Mouse (Mus musculus): ENCODE measurements around the gene Med15.

Gene Med15

GRCm38 (mm10) chr16:17732021-17732420 lies 670 bp downstream of the Med15 start:
- DNase-seq (ENCODE audit: low read depth), result no peak

DNA sequence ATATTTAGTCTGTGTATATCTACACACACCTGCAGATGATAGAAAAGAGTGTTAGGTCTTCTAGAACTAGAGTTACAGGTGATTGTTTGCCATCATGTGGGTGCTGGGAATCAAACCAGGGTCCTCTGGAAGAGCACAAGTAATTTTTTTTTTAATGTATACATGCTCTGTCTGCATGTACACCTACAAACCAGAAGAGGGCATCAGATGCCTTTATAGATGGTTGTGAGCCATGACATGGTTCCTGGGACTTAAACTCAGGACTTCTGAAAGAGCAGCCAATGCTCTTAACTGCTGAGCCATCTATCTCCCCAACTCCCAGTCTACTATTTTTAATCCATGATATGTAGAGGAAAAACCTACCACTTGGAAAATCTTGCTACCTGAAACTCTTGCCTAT lies 2.7 kb downstream of the Med15 start:
- peak; percentile 36 for DNase-seq (ENCODE audit: low read depth)

DNA sequence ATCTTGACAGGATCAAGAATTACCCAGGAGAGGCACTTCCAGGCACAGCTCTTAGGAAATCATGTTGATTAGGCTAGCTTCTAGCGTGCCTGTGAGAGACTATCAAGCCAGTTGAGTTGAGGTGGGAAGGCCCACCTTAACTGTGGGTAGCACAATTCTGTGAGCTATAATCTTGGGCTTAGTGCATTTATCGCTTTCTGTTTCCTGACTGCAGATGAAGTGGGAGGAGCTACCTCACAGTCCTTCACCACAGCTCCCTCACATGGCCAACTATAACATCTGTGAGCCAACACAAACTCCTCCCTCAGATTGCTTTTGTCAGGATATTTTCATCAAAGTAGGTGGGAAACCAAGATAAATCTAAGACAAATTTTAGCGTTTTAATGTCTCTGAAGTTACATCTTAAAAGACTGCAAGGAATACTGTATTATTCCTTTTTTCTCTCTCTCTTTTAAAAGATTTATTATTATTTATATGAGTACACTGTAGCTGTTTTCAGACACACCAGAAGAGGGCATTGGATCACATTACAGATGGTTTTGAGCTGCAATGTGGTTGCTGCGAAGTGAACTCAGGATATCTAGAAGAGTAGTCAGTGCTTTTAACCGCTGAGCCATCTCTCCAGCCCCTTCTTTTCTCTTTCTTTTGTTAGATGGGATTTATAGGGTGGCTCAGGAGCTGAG lies 5.4 kb downstream of the Med15 start:
- peak; percentile 88 for DNase-seq (ENCODE audit: low read depth)

DNA sequence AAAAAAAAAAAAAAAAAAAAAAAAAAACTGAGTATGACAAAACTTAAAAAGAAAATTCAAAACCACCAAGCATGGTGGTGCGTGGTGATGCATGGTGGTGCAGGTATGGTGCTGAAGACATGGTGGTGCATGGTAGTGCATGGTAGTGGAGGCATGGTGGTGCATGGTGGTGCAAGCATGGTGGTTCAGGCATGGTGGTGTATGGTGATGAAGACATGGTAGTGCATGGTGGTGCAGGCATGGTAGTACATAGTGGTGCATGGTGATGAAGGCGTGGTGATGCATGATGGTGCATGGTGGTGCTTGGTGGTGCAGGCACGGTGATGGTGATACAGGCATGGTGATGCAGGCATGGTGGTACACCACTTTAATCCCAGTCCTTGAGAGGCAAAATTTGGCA lies 8.2 kb downstream of the Med15 start:
- DNase-seq (ENCODE audit: low read depth), result peak; percentile 28

- no peak for DNase-seq (ENCODE audit: low read depth)
Observed at GRCm38 (mm10) chr16:17723325-17723626, 9.4 kb downstream of the Med15 start.

DNA sequence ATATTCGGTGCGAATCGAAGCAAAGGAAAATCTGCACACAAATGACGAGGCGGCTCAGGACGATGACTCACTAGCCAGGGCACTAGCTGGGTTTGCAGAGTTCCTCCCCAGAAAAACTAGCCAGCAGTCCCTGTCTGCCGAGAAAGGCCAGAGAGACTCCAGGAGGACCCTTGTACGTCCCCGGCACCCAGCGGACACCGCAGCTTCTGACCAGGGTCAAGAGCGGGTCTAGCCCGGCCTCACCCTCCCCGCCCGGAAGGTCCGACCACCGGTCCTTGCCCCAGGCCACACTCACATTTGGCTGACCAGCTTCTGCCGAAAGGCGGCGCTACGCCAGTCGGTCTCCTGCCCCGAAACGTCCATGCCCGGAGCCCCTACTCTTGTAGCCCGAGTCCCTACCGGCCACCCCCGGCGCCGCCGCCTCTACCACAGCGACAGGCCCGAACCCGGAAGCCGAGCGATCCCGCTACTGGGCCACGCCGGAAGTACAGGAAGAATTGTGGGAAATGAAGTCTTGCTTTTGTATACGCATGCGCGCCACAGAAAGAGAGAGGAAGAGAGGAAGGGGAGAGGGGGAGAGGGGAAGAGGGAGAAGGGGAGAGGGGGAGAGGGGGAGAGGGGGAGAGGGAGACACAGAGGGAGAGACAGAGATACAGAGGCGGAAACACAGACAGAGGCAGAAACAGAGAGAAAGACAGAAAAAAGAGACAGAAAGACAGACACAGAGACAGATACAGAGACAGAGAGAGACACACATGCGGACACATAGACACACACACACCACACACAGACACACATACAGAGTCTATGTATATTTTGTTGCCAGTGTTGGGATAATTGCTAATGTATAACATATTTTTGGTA lies 10.0 kb downstream of the Med15 start:
- DNase-seq (ENCODE audit: low read depth), result peak; percentile 93

DNA sequence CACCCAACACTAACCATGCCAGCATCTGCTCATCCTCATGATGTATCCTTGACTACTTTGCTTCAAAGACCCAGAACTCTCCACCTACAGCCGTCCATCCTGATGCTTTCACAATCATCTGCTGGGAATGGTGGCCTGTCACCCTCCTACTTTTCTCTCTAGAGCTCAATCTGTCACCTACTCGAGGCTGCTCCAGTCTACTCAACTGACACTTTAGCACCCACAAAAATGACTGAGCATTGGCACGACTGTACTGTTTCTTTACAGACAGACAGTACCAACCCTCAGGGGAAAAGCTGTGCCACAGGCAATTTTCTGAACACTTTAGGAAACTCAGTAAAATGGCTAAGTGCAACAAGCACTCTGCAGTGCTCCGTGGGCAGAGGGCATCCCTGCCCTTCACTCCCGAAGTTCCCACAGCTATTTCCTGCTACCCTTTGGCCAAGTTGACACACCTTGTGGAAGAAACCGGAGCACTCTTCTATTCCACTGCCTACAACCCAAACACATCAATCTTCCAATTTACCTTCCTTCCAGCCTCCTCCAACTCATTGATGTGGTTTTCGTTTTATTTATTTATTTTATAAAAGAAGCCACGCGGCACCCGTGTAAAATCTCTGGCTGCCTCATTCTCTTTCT lies 10.8 kb downstream of the Med15 start:
- DNase-seq (ENCODE audit: low read depth), result no peak

DNA sequence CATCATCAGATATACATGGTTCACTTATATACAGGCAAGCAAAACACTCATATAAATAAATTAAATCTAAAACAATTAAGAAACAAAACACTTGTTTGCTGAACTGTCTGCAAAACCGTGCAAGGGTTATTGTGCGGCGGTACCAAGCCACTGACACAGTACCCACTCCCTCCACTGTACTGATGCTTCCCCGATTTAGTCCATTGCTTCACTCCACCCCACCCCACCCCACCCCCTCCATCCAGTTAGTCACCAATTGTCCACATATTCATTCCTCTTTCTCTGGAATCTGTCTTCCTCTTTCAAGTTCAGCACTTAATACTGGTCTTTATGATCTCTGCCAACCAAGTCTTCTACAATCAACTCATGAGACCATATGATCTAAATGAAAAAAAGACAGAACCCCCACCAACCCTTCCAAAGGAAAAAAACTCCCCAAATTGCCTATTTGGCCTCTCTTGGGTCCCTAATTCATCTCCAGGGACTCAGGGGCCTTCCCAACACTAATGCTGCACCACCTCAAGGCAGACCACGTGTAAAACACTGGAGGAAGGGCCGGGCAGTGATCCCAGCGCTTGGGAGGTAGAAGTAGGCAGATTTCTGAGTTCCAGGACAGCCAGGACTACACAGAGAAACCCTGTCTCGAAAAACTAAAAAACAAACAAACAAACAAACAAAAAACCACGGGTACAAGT lies 11.4 kb downstream of the Med15 start:
- peak; percentile 18 for DNase-seq (ENCODE audit: low read depth)

- DNase-seq (ENCODE audit: low read depth), result no peak
Observed at GRCm38 (mm10) chr16:17717791-17718190, 14.9 kb downstream of the Med15 start.

- DNase-seq (ENCODE audit: low read depth), result no peak
Observed at GRCm38 (mm10) chr16:17707541-17707940, 25.1 kb downstream of the Med15 start.

DNA sequence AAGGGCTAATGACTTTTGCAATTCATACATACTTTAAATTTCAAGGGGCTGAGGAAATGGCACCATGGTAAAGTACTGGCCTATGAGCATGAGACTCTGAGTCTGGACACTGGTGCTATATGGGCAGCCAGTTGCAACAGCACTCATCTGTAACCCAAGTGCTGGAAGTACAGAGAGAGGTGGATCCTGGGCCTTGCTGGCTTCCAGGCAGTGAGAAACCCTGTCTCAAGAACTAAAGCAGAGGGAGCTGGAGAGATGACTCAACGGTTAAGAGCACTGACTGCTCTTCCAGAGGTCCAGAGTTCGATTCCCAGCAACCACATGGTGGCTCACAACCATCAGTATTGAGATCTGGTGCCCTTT lies 31.7 kb downstream of the Med15 start:
- no peak for DNase-seq (ENCODE audit: low read depth)

- DNase-seq (ENCODE audit: low read depth), result no peak
Observed at GRCm38 (mm10) chr16:17700386-17701042, 32.2 kb downstream of the Med15 start.

DNA sequence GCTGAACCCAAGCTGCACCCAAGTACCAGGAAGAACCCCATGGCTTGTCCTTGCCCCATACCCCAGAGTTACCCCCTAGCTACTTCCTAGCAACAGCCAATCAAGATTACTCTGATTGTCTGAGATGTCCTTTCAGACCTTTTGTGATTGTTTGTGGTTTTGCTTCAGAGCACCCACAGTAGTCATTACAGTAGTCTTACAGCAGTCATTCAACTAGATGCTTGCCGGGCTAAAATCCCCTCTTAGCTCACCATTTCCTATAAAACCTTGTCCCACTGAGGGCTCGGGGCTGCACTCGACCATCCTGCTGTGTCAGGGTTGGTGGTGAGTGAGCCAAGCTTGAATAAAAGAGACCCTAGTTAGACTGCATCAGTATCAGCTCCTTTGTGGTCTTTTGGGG lies 37.8 kb downstream of the Med15 start:
- peak; percentile 85 for DNase-seq (ENCODE audit: low read depth)

DNA sequence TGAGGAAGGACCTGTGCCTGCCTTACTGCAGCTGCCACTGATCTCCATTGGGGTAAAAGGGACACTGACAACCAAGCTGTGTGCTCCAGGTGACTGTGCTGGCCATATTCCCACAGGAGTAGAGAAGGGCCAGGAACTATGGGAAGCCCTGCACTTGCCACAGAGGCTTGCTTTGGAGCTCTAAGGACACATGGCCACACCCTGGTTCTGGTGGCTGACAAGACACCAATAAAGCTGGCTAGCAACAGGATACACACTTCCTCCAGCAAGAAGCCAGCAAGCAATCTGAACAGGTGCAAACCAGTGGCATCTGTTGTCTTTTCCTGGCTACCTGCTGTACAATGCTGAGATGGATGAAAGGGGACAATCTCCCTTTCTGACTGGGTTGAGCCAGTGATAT lies 62.8 kb downstream of the Med15 start:
- DNase-seq (ENCODE audit: low read depth), result no peak

DNA sequence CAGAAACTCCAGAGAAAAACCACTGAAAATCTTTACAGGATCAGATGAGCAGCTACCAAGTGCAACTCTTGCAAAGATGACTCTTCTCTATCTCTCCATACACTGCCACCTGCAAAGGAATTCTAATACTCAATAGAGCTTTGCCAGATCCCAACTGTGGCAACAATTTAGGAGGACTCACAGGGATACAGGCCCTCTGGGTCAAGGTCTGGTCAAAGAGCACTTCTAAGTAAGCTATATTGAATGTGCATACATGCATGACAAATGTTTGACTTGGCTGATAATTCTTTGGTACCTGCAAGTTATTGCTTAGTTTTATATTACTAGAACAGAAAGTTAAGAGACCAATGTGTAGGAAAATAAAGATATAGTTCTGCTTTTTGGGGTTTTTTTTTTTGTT lies 67.1 kb downstream of the Med15 start:
- DNase-seq (ENCODE audit: low read depth), result no peak

DNA sequence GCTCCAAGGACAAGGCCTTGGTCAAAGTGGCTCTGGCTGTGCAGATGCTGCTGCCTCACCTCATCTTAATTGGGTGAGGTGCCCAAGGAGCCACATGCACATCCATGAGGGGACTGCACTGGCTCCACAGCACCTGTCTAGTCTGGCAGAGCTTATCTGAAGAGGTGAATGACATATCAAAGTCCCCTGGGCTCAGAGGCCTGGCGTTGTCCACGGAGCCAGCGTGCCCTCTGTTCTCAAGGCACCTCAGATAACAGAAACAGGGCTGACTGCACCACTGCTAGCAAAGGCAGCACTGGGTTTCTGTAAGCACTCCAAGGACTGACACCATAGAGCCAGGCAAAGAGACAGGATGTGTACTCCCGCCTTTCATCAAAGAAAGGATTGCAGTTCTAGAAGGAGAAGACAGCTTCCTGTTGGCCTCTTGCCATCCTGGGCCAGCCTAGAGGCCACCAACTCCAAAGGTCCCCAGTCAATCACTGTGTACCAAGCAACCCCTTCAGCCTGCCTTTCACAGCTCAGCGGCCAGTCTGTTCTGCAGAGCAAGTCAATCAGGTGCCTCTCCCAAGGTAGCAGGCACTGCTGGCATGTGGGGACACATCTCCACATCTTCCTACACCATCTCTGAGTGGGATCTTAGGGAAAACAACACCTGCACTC lies 76.3 kb downstream of the Med15 start:
- DNase-seq (ENCODE audit: low read depth), result no peak

- no peak for DNase-seq (ENCODE audit: low read depth)
Observed at GRCm38 (mm10) chr16:17654188-17654795, 78.4 kb downstream of the Med15 start.

DNA sequence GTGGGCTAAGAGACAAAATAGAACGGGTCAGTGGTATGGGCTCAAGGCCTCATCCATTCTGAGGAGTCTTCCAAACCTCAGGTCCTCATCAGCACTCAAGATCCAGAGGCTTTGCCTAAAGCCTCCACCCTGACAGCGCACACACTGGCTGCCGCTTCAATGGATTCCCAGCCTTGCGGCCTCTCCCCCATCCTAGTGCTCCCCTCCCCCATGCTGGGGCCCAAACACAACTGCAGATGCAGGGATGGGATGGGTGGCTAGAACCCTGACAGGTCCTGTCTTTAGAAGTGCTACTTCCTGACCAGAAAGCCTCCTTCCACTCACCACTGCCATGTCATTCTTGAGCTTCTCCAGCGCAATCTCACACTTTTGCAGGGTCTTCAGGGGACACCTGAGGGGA lies 79.1 kb downstream of the Med15 start:
- DNase-seq (ENCODE audit: low read depth), result no peak

DNA sequence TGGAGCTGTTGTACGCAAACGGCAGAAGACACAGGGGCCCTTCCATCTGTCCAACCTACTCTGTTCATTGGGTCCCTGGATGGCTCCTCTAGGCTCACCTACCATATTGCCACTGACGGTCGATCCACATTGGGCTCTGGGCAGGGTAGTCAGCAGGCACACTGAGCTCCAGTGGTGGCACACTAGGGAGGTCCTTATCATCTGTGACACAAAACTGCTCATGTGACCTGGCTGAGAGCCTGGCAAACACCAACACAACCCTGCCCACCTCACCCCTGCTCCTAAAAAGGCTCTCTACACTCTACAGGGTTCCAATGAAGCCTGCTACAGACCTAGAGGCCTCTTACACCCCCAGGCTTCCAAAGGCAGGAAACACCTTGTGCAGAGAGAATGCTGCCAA lies 80.1 kb downstream of the Med15 start:
- no peak for DNase-seq (ENCODE audit: low read depth)

DNA sequence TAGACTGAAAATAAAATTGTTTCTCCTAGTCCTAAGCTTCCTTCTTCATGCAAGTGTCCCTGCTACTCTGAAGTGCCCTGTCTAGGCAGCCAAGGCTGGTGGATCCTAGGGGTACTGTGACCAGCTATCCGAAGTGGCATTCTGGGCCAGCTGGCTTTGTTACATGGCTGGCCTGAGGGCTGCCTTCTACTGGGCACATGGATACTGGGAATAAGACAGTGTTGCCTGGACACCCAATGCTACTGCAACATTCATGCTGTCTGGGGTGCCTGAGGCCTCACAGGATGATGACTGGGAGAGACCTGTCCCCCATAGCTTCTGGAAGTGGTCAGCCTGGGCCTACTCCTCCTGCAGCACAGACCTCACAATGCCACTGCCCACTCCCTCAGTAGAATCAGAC lies 82.0 kb downstream of the Med15 start:
- DNase-seq (ENCODE audit: low read depth), result no peak

- no peak for DNase-seq (ENCODE audit: low read depth)
Observed at GRCm38 (mm10) chr16:17649925-17650605, 82.6 kb downstream of the Med15 start.
